Mouse (Mus musculus): Measurements from ENCODE around the gene Hexb. TPM values are rescaled to one million over a fixed set of nuclear protein-coding genes. Genes with fewer than 3 reads are reported as not detected.

Gene Hexb
- total and polyA plus RNA-seq, 3 experiments: 12.7 to 15.4 TPM; not detected in 1

DNA sequence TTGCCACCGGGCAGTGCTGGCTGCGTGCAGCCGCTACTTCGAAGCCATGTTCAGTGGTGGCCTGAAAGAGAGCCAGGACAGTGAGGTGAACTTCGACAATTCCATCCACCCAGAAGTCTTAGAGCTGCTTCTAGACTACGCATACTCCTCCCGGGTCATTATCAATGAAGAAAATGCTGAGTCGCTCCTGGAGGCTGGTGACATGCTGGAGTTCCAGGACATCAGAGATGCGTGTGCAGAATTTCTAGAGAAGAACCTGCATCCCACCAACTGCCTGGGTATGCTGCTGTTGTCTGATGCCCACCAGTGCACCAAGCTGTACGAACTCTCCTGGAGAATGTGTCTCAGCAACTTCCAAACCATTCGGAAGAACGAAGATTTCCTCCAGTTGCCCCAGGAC is 47.0 kb upstream of the Hexb start:
- no peak for TF ChIP-seq BHLHE40 (IDR thresholded peaks at IDR 0.05; ENCODE audit: borderline replicate concordance, low read depth, low read length)
- no peak for TF ChIP-seq USF1 (IDR thresholded peaks at IDR 0.05; ENCODE audit: low read depth, low read length)
- no peak for TF ChIP-seq GABPA (IDR thresholded peaks at IDR 0.05; ENCODE audit: low read depth, low read length)
- TF ChIP-seq KAT2A (conservative IDR thresholded peaks at IDR 0.05; ENCODE audit: low read depth, low read length): no peak
- no peak for TF ChIP-seq RAD21 (IDR thresholded peaks at IDR 0.05; ENCODE audit: low read depth, low read length)
- no peak for TF ChIP-seq POLR2A (IDR thresholded peaks at IDR 0.05; ENCODE audit: control insufficient read depth in 1 of 2, insufficient read depth in 1 of 2, low read depth in 1 of 2, low read length in 2 of 2, poor library complexity in 1 of 2)
- no peak for TF ChIP-seq ZC3H11A (IDR thresholded peaks at IDR 0.05; ENCODE audit: low read depth, low read length)
- TF ChIP-seq SMC3 (IDR thresholded peaks at IDR 0.05; ENCODE audit: low read depth, low read length): no peak
- no peak for TF ChIP-seq MAX (IDR thresholded peaks at IDR 0.05; ENCODE audit: low read length)
- TF ChIP-seq RCOR1 (IDR thresholded peaks at IDR 0.05; ENCODE audit: low read depth, low read length): no peak
- no peak for TF ChIP-seq TAL1 (IDR thresholded peaks at IDR 0.05; ENCODE audit: low read length)
- no peak for TF ChIP-seq EP300 (IDR thresholded peaks at IDR 0.05; ENCODE audit: low read depth in 1 of 2, low read length in 2 of 2)
- TF ChIP-seq MAFK (IDR thresholded peaks at IDR 0.05; ENCODE audit: borderline replicate concordance, low read depth, low read length): no peak
- no peak for TF ChIP-seq ELF1 (IDR thresholded peaks at IDR 0.05; ENCODE audit: low read depth, low read length)
- no peak for TF ChIP-seq CTCF (IDR thresholded peaks at IDR 0.05 in 2 of 3, conservative IDR thresholded peaks at IDR 0.05 in 1 of 3; ENCODE audit: control insufficient read depth in 1 of 3, insufficient read depth in 1 of 3, low read depth in 2 of 3, low read length in 3 of 3, poor library complexity in 1 of 3, severe bottlenecking in 1 of 3)
- no peak for TF ChIP-seq GATA1 (IDR thresholded peaks at IDR 0.05; ENCODE audit: low read depth, low read length)
- H3K4me1 ChIP-seq (ENCODE audit: control insufficient read depth in 1 of 2, insufficient read depth in 2 of 2, low read length in 2 of 2): no peaks in the 10 kb centered on the region

DNA sequence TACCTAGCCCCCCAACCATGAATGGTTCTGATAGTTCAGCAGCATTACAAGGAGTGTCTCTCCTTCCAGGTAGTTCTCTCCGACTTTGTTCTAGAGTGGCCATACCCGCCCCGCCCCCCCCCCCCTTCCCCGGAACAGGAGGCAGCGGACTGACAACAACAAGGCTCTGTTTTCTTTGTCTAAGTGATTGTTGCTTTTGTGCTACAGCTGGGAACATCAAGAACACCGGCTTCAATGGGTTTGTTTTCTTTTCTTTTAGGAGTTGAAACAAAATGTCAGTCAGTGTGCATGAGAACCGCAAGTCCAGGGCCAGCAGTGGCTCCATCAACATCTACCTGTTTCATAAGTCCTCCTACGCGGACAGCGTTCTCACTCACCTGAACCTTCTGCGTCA is 46.6 kb upstream of the Hexb start:
- no peak overlapping the region for H3K4me3 ChIP-seq (ENCODE audit: control insufficient read depth in 1 of 2, insufficient read depth in 1 of 2, low read depth in 2 of 2, low read length in 2 of 2)
- no peaks in the 10 kb centered on the region for H3K79me2 ChIP-seq (ENCODE audit: control insufficient read depth, insufficient read depth, low read length, poor library complexity)
- H3K9ac ChIP-seq (ENCODE audit: control insufficient read depth, low read depth, low read length, poor library complexity, severe bottlenecking): no peak overlapping the region
- H3K4me1 ChIP-seq (ENCODE audit: control insufficient read depth in 1 of 2, insufficient read depth in 2 of 2, low read length in 2 of 2): no peaks in the 10 kb centered on the region
- no peak for TF ChIP-seq MAZ (IDR thresholded peaks at IDR 0.05; ENCODE audit: low read depth, low read length)
- no peak for TF ChIP-seq MXI1 (IDR thresholded peaks at IDR 0.05; ENCODE audit: low read depth, low read length)
- no peak for TF ChIP-seq BHLHE40 (IDR thresholded peaks at IDR 0.05; ENCODE audit: borderline replicate concordance, low read depth, low read length)
- TF ChIP-seq POLR2AphosphoS2 (IDR thresholded peaks at IDR 0.05; ENCODE audit: low read length): no peak
- TF ChIP-seq USF2 (IDR thresholded peaks at IDR 0.05; ENCODE audit: borderline replicate concordance in 1 of 2, insufficient read depth in 1 of 2, low read depth in 1 of 2, low read length in 2 of 2): no peak
- no peak for TF ChIP-seq HCFC1 (IDR thresholded peaks at IDR 0.05; ENCODE audit: low read depth, low read length)
- TF ChIP-seq MAX (IDR thresholded peaks at IDR 0.05; ENCODE audit: low read length): no peak
- TF ChIP-seq KAT2A (conservative IDR thresholded peaks at IDR 0.05; ENCODE audit: low read depth, low read length): no peak
- no peak for TF ChIP-seq MAFK (IDR thresholded peaks at IDR 0.05; ENCODE audit: borderline replicate concordance, low read depth, low read length)
- no peak for TF ChIP-seq ZNF384 (IDR thresholded peaks at IDR 0.05; ENCODE audit: low read depth, low read length)
- no peak for TF ChIP-seq ZMIZ1 (IDR thresholded peaks at IDR 0.05; ENCODE audit: low read depth, low read length)
- no peak for TF ChIP-seq TAL1 (IDR thresholded peaks at IDR 0.05; ENCODE audit: low read length)
- TF ChIP-seq MYB (IDR thresholded peaks at IDR 0.05; ENCODE audit: low read depth, low read length): no peak
- TF ChIP-seq GATA1 (IDR thresholded peaks at IDR 0.05; ENCODE audit: low read depth, low read length): no peak
- TF ChIP-seq NRF1 (IDR thresholded peaks at IDR 0.05; ENCODE audit: insufficient read depth, low read depth, low read length, poor library complexity, severe bottlenecking): no peak
- TF ChIP-seq SIN3A (IDR thresholded peaks at IDR 0.05; ENCODE audit: low read length): no peak
- TF ChIP-seq RAD21 (IDR thresholded peaks at IDR 0.05; ENCODE audit: low read depth, low read length): no peak
- TF ChIP-seq RCOR1 (IDR thresholded peaks at IDR 0.05; ENCODE audit: low read depth, low read length): no peak
- no peaks in the 10 kb centered on the region for H3K9me3 ChIP-seq (replicated peaks; ENCODE audit: insufficient read depth, low read length)
- H3K36me3 ChIP-seq (ENCODE audit: control insufficient read depth in 1 of 2, insufficient read depth in 2 of 2, low read length in 2 of 2): no peaks in the 10 kb centered on the region
- H3K27ac ChIP-seq (ENCODE audit: control insufficient read depth, low read depth, low read length): no peak overlapping the region
- H3K27me3 ChIP-seq (ENCODE audit: control insufficient read depth in 1 of 2, insufficient read depth in 2 of 2, low read length in 2 of 2): no peaks in the 10 kb centered on the region
- no peak for DNase-seq (ENCODE audit: low read depth, low spot score)

More for the DNA sequence above, 47.0 kb upstream of the Hexb start:
- Histone ChIP-seq H3K27ac (ENCODE audit: control insufficient read depth, low read depth, low read length) (no peak overlapping the region), H3K9me3 (replicated peaks; ENCODE audit: insufficient read depth, low read length) (no peaks in the 10 kb centered on the region), H3K4me3 (ENCODE audit: control insufficient read depth in 1 of 2, insufficient read depth in 1 of 2, low read depth in 2 of 2, low read length in 2 of 2) (no peak overlapping the region), H3K9ac (ENCODE audit: control insufficient read depth, low read depth, low read length, poor library complexity, severe bottlenecking) (no peak overlapping the region), H3K27me3 (ENCODE audit: control insufficient read depth in 1 of 2, insufficient read depth in 2 of 2, low read length in 2 of 2) (no peaks in the 10 kb centered on the region), H3K36me3 (ENCODE audit: control insufficient read depth in 1 of 2, insufficient read depth in 2 of 2, low read length in 2 of 2) (no peaks in the 10 kb centered on the region), H3K79me2 (ENCODE audit: control insufficient read depth, insufficient read depth, low read length, poor library complexity) (no peaks in the 10 kb centered on the region)
- DNase-seq (ENCODE audit: low read depth, low spot score): no peak

All from MEL (cell line).